Mouse (Mus musculus) frontal cortex, postnatal 36 days (tissue): Measurements from ENCODE around the gene Spock1.
"Not testable (repeated sequence)": the region's sequence is repeated elsewhere in the genome, so short reads cannot be mapped to it uniquely, and the experiment has no call there.

Experiments
- DNase-seq, 2 experiments: peaks; one replicate each; pipeline ENCODE4 v3.0.0; 2022; ENCODE audit warnings: low spot score in 2 of 2

Gene Spock1

DNA sequence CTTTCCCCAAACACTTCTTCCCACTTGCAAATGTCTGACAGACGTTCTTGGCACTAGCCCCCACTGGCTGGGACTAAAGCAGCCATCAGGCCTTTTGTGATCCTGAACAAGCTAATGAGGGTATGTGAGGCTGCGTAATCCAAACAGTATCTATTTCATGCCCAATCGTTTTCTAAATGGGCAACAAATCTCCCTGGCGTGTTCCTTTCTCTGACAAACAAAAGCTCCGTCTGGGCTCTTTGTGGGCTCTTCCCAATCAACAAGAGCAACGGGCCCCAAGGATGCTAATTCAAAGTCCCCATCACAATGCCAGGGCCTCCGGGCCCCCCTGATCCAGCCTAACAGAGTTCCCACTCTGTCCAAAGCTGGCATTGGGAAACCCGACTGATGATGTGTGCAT is 304.9 kb downstream of the Spock1 start:
- no peak for DNase-seq

DNA sequence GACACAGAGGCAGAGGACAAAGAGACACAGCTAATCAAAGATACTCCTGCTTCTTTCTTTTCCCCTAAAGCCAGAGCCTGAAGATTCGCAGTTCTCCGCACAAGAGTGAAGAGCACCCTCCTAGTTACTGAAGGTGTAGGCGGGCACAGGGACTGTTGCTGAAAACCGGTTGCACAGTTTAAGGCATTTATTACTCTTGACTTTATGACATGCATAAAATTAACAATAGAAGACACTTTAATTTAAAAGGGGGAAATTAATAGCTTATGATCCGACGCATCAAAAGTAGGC is 312.4 kb downstream of the Spock1 start:
- DNase-seq, result no peak

DNA sequence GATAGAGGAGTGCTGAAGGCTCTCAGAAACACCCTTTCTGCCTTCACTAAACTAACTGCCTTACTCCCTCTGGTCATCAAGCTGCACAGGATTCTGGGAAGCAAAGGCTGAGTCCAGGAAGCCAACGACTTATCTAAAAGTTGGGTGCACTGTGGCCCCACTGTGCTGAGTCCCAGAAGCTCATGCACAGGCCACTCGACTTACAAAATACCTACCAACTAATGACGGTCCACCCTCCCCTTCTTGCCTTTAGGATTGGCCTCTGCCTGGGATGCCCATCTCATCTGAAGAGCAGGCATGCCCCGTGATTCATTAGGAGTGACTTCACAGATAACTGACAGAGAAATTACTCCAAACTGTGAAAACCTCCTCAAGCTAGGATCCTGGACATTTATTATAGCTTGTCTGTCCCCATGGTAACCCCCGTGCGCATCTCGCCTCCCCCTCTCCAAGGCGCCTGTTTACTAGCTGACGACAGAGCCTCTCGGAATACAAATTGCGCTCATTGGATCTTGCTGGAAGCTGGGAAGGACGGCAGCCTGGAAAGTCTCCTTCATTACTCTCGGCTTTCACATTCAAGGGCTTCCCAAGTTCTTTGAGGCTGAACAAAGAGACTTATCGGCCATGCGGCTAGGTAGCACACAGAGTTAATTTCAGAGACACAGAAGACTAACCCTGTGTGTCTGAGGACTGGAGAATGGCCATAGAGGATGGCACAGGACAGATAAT is 312.9 kb downstream of the Spock1 start:
- DNase-seq, result peak; percentile 48 to 63

DNA sequence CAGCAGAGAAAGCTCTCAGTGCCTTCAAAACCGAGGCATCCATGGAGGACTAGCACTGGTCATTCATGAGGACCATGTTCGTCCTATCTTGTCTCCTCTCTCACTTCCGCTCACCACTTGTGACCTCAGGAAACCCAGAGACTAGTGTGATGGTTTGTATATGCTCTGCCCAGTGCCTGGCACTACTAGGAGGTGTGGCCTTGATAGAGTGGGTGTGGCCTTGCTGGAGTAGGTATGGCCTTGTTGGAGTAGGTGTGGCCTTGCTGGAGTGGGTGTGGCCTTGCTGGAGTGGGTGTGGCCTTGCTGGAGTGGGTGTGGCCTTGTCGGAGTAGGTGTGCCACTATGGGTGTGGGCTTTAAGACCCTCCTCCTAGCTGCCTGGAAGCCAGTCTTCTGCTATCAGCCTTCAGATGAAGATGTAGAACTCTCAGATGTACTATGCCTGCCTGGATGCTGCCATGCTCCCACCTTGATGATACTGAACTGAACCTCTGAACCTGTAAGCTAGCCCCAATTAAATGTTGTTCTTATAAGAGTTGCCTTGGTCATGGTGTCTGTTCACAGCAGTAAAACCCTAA is 318.7 kb downstream of the Spock1 start:
- not testable (repeated sequence) for DNase-seq

DNA sequence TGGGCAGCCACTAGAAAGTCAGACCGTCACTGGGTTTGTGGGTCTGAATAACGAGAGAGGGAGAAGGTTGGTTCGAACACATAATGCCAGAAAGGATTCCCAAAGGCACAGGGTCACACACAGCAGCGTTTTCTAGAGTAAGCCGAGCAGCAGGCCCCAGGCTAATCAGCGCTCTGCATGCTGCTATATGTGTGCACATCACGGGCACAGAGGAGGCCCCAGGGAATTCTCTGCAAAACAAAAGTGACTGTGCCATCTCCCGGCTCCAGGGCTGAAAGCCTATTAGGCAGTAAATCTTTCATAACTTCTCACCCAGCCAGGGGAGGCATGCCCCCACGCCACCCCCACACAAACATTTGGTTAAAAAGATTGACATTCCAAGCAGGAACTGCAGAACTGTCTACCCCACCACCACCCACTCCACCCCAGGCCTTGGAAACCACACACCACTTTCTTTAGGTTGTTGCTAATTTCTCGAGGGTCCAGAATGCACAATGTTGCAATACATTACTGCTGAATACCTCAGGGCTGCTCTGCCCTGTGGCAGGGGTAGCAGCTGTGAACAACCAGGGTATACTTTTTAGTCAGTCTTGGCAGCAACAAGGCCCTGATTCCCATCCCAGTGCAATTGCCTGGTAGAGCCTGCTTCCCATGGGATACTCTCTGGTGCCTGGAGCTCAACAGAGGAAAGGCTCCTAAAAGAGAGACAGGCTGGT is 319.4 kb downstream of the Spock1 start:
- no peak for DNase-seq

DNA sequence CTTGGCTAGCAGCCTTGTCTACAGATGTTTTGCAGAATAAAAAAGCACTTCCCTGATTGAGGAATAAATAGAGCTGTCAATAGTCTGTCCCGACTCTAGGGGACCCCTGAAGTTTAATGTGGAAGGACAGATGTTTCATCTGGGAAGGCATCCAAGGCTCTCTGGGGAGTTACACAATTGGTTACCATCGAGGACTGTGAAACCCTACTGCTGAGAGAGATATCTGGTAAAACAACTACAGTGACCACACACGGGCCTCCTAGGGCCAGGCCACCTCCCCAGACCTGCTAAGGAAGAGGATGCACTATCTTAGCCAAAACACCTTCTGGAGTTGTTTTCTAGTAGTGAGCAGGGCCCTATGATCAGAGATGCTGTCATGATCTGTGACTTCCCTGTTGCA is 323.0 kb downstream of the Spock1 start:
- no peak for DNase-seq

DNA sequence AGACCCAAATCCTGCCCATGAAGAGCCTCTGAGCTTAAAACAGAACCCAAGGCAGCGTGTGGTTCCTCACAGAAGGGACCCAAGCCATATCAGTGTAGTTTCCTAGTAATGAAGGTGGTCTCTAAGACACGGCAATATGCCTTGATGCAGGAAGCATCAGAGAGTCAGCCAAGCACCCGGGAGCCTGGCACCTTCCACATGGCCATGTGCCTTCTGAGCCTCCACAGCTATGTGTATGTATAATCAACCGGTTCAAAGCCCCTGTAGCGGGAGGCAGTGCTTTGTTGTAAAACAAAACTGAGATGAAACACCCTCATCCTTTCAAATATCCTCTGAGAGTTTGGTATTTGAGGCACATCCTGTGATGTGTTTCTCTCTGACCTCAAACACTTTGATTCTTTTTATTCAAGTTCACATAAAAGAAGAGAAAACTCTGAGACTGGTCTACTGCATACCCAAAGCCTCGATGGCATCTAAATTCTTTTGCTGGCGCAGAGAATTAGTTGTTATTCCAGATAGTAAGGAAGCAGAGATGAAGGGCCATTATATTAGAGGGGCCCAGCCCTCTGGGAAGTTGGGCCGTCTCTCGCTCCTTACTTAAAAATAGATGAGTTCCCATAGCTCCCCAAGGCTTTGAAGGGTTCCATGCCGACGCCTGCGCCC is 325.7 kb downstream of the Spock1 start:
- no peak for DNase-seq

DNA sequence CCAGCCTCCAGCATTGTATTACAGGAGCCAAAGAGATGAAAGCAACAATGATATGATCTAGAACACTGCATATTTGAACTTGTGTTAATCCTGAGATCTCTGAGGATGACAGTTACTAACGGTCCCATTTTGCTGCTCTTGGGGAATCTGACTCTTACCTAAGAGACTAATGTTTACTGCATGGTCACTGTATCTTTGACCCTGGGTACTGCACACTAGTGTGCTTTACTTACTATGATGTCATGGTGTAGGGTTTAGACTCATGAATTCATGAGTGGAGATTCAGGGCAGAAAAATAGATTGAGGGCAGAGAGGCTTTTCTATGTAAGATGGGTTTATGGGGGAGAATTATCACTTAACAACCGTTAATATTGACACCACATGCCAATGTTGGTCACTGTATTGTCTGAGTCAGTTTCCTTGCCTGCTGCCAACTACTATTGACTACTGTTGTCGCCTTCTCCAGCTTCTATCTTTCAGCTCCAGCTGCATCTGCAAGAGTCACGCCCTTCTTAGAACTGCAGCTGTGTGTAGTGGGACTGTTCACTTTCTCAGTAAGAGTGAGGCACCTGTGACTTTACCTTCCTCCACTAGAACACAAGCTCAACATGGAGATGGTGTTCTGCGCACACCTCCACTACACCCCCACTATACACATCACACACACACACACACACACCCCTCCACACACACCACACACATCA is 330.4 kb downstream of the Spock1 start:
- DNase-seq, result no peak

DNA sequence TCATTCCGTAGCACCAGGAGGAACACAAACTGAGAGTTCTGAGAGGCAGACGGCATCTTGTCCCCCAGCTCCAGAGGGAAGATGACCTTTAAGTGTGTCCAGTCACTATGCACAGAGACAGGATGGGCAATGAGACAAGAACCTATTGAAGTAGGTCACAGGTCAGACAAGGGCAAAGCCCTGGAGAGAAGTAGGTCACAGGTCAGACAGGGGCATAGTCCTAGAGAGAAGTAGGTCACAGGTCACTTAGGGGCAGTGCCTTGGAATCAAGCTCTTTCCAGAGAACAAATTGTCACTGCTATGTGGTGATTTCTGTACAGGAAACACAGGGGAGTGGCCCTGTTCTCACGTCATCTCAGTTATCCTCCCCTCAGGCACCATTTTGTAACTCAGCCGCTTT is 334.6 kb downstream of the Spock1 start:
- no peak for DNase-seq

DNA sequence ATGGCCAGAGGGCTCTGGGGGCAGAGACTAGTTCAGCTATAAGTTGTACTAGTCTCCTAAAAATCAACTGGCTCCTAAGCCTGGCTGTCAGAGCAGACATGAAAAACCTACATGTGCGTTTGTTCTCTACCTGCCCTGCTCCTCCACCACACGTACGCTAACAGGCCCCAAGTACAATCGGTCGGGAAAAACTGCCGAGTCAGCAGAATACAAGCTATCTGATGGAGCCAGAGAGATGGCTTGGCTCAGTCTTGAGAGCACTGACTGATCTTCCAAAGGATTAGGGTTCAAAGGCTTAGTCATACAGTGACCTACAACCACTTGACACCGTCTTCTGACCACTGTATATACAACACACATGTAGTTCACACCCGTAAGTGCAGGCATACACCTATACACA is 339.7 kb downstream of the Spock1 start:
- no peak for DNase-seq

DNA sequence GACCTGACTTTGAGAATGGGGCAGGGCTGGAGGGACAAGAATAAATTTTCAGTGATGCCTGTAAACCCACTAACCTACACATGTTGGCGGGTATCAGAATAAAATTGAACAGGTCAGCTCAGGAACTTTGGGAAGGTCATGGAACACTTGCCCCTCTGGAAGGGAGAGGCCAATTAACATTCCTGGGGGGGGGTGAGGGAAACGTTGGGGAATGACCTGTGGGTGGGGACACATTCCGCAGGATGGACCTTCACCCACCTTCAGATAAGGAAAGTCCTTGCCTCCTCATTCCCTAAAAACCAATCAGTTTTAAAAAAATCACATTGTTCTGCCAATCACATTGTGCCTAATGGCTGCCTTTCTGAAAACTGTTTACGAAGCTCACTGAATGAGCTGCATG is 352.9 kb downstream of the Spock1 start:
- DNase-seq, result no peak

DNA sequence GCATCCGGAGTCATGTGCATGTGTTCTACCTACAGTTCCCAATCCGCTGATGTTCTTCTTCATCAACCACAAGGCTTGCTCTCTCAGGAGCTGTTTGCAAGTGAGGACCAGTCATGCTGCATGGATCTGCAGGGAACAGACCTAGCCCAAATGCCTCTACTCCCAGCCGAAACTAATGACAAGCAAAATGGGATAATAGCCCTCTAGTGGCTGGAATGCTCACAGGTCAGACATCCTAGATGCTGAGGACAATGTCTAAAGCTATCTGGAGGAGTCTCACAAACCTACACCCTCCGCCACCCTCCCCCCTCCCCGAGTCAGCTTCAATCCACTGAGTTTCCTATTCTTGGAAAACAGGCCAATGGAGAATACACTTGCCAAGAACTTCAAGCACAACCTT is 358.4 kb downstream of the Spock1 start:
- no peak for DNase-seq

DNA sequence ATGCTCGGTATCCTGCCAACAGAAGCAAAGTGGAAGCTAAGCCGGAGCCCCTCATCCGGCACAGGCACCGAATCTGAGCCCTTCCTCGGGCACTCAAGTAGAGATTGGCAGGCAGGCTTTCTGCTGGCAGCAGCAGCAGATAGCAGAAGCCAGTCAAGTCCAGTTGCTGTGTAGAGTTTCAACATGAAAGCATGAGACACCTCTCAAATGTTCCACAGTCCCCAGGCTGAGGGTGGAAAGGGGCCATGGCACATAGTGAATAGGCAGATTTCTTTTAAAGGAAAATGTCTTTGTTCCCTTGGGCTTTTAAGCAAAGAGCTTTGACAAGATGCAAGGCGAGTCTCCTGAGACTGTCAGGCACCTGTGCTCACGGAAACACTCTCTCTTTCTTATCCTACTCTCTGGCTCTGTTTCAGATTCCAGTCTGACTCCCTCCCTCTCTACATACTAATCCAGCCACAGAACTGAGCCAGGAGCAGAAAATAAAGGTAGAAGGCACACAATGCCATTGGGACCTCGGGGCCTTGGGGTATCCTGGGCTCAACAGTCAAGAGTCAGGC is 371.1 kb downstream of the Spock1 start:
- no peak for DNase-seq

DNA sequence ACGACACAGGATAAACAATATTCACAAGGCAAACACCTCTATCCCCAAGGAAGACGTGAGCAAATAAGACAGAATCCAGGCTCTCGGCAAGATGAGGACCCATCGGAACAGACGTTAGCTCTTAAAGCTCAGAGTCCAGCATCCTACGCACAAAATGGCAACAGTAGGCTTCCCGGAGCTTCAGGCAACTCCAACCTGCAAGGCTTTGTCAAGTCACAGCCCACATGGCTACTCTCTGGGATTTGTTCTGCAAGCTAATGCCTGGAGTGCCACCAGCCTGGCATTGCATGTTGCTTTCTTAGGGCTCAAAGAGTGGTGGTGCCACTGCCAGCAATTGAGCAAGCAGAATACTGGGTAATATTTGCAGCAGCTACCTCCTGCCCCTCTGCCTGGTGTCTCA is 373.8 kb downstream of the Spock1 start:
- no peak for DNase-seq

DNA sequence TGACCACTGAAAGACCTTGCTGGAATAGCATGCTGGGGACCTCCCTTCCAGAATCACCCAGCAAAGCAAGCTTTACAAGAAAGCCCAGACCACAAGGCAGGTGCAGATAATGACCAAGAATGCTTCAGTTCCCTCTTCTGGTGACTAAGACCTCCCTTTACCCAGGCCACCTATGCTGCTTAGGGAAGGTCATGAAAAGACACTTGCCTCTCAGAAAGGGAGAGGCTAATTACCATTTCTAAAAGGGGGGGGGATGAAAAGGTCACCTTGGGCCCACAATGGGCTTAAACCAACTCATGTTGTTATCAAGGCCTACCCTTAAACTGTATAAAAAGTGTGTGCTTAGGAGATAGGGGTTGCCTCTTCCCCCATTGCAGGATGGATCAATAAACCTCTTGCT is 382.2 kb downstream of the Spock1 start:
- no peak for DNase-seq

DNA sequence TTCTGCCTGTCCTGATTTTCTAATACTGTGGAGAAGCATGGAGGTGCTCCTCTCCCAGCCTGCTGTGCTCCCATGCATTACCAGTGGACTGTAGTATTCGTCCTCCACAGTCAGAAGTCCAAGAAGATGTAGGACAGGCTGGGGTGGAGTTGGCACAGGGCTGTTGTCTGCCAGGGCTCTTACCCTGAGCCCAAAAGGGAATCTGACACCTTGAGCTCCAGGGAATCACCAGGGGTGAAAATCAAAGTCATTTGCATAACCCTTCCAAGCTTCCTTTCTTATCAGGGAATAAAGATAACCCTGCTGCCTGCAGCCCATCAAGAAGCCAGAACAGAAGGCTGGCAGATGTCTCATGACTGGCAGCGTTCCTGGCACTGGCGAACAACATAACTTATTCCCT is 383.6 kb downstream of the Spock1 start:
- DNase-seq, result no peak

DNA sequence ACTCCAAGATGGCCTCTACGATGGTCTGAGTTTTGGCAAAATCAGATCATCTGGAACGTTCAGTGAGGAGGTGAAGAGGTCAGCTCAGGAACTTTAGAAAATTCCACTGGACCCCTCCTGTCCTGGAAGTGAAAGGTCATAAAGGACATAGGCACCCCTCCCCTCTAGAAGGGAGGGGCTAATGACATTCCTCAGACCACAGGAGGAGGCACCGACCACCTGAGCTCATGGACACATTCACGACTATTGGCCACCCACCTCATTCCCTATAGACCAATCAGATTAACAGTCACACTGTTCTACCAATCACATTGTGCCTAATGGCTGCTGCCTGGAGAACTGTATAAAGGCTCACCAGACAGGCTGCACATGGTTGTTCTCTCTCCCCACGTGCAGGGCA is 384.8 kb downstream of the Spock1 start:
- DNase-seq, result no peak

DNA sequence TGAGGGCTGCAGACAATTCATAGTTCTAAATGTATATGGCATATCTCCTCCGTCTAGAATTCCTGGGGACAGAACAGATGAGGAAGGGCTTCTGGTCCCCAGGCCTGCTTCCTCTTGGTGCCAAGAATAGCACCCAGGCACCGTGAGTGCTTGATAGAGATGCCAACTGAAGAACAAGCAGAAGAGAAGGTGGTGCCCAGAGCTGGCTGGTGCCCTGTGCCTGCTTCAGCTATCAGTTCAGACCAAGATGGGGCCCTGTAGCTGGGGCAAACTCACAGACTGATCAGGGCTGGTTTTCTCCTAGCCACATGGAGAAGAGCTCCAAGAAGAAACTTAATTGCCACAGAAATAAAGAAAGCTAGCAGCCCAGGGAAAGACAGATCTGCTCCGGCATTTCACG is 385.8 kb downstream of the Spock1 start:
- no peak for DNase-seq

DNA sequence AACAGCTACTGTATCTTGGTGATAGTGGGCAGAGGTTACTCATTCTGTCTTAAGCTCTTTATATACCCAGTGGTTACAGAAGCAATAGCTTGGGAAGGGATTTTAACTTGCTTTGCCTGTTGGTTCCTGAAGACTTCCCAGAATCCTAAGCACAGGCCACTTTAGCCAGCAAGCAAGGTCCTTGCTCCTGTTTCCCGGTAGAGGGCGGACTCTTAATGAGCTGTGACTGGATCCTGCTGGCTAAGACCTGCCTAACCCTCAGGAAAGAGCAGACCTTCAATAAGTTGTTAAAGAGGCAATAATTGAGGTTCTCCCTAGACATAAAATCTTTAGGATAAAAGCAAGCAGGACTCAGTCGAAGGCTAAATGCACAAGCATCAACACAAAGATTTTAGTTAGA is 387.0 kb downstream of the Spock1 start:
- DNase-seq, result peak in 1 of 2 experiments; percentile 50

DNA sequence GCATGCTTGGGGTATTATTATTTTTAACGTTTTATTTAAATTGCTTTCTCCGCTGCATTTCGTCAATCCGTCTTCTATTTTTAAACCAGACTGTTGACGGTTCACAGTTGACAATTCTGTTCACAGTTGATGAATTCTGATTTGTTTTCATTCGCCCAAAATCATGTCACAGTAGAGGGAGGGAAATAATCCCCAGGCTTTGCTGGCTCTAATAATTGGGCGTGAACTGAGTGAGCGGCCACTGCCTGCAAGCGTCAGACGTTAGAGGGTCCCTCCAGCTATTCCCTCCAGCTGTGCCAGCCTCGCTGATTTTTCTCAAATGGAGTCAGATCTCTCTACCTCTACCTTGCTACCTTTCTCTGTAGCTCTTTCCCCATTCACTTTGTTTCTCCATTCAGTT is 388.3 kb downstream of the Spock1 start:
- no peak for DNase-seq

DNA sequence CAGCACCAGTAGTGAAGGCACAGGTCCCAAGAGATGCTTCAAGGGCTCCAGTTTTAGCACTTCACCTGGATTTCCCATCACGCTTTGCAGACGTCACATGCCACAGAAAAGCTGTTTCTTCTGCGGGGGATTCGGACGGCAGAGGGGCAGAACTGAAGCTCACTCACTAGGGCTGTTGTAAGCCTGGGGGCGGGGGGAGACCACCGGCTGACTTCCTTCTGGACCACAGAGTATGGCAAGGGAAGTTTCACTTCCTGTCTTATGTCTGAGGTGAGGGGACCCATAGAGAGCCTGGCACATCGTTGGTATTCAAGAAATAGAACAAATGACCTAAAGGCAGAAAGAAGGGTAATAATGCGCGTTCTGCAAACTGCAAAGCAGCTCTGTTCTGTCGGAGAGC is 392.4 kb downstream of the Spock1 start:
- DNase-seq, result no peak

DNA sequence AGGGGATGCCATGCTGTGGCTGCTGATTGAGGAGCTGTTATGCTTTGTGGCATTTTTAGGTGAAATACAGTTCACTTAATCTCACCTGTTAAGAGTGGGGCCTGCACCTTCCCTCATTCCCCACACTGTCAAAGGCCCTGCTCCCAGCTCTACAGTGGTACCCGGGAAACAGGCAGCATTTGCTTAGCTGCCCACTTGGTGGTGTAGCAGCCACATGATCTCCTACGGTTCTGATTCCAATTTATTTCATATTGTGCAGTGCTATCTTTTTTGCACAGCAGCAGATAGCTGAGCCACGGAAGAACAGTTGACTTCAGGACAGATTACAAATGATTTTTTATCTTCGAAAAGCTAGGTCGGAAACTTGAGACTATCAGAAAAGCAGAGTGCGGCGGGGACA is 406.6 kb downstream of the Spock1 start:
- DNase-seq, result peak in 1 of 2 experiments; percentile 47
